ENCODE assay signal across 23 mouse cellular contexts in genomic region chr10:120576886-120577285, GRCm38 (mm10).
DNase-seq lines count a peak whose midpoint lies in the region; ATAC-seq and TF ChIP-seq lines count a peak whose summit lies in the region.
"Had no signal": no experiment of that assay in that cellular context is flagged by ENCODE, and none has a peak within 500 bp of the region (broad histone marks: within the 10 kb centered on the region; RNA-seq: fewer than 3 reads in every experiment).

No protein-coding gene starts in this region.

- no peaks in the 10 kb centered on the region for H3K79me3 ChIP-seq in C2C12 (ENCODE audit: low read depth)

- H3K4me3 ChIP-seq in embryonic facial prominence, embryonic 13.5 days: no peak overlapping the region
- H3K4me3 ChIP-seq in embryonic facial prominence, embryonic 10.5 days: no peak overlapping the region
- H3K4me3 ChIP-seq in C2C12 (ENCODE audit: insufficient read depth, poor library complexity, severe bottlenecking): no peak overlapping the region
- H3K4me3 ChIP-seq in hindbrain, embryonic 12.5 days: no peak overlapping the region
- H3K4me3 ChIP-seq in hindbrain, embryonic 13.5 days: no peak overlapping the region
- H3K4me3 ChIP-seq: forebrain, embryonic 10.5 days; forebrain, embryonic 13.5 days had no signal

- DNase-seq in embryonic facial prominence, embryonic 10.5 days (ENCODE audit: low spot score): no peak
- DNase-seq in lung, postnatal 4 days: no peak
- DNase-seq: adrenal gland, postnatal 14 days; cerebellum, adult 18-20 months; cerebellum, adult 9-10 months; cerebellum, postnatal 14 days; gastrocnemius, postnatal 14 days; heart, adult 11 months had no signal

- peak overlapping the region; percentile 3 for H3ac ChIP-seq in C2C12 (ENCODE audit: control insufficient read depth, insufficient read length, low read depth)

- ATAC-seq in embryonic facial prominence, embryonic 13.5 days (ENCODE audit: insufficient number of reproducible peaks, insufficient read depth, low FRiP score, low TSS enrichment, low read depth): no peak
- peak; percentile 68 for ATAC-seq in common myeloid progenitor, adult 5-6 weeks (replicated peaks; ENCODE audit: low read depth, poor library complexity, severe bottlenecking)
- ATAC-seq in megakaryocyte progenitor cell, adult 5-6 weeks (replicated peaks; ENCODE audit: poor library complexity): 0 out of 2 replicates have a peak, but pooled peaks have one; percentile 26
- no peak for ATAC-seq in hindbrain, embryonic 12.5 days (ENCODE audit: low FRiP score)
- no peak for ATAC-seq in hindbrain, embryonic 13.5 days (ENCODE audit: low FRiP score)
- ATAC-seq: forebrain, embryonic 13.5 days; forebrain, embryonic 16.5 days; hindbrain, postnatal 0 days; inflammation-experienced regulatory T-cells, adult 6 months; intestine, embryonic 16.5 days; Patski had no signal

- 0 out of 2 replicates have a peak overlapping the region, but pooled peaks have one; percentile 4 for H3K27ac ChIP-seq in embryonic facial prominence, embryonic 13.5 days
- H3K27ac ChIP-seq in embryonic facial prominence, embryonic 10.5 days (replicated peaks): no peak overlapping the region; the same call in 1 of the 2 replicates
- no peak overlapping the region for H3K27ac ChIP-seq in hindbrain, embryonic 12.5 days
- no peak overlapping the region for H3K27ac ChIP-seq in hindbrain, embryonic 13.5 days
- H3K27ac ChIP-seq: forebrain, embryonic 10.5 days; forebrain, embryonic 13.5 days; hindbrain, embryonic 14.5 days; hindbrain, postnatal 0 days had no signal

- H3K36me3 ChIP-seq in embryonic facial prominence, embryonic 13.5 days: no peaks in the 10 kb centered on the region
- H3K36me3 ChIP-seq in embryonic facial prominence, embryonic 10.5 days (replicated peaks): no peaks in the 10 kb centered on the region
- H3K36me3 ChIP-seq in C2C12 (ENCODE audit: control insufficient read depth, insufficient read depth): no peaks in the 10 kb centered on the region
- H3K36me3 ChIP-seq in hindbrain, embryonic 12.5 days: no peaks in the 10 kb centered on the region
- H3K36me3 ChIP-seq in hindbrain, embryonic 13.5 days: no peaks in the 10 kb centered on the region
- H3K36me3 ChIP-seq: forebrain, embryonic 10.5 days had no signal

- 54% methylated on average over 5 of the region's 5 CpGs for WGBS in embryonic facial prominence, embryonic 13.5 days
- WGBS in embryonic facial prominence, embryonic 10.5 days: 48% methylated on average over 5 of the region's 5 CpGs
- 55% methylated on average over 5 of the region's 5 CpGs for WGBS in hindbrain, embryonic 12.5 days
- WGBS in hindbrain, embryonic 13.5 days: 70% methylated on average over 5 of the region's 5 CpGs

- no peaks in the 10 kb centered on the region for H3K79me2 ChIP-seq in C2C12 (ENCODE audit: control insufficient read depth, insufficient read depth)

- no peak overlapping the region for H3K9ac ChIP-seq in embryonic facial prominence, embryonic 13.5 days
- H3K9ac ChIP-seq in hindbrain, embryonic 12.5 days: no peak overlapping the region
- no peak overlapping the region for H3K9ac ChIP-seq in hindbrain, embryonic 13.5 days
- H3K9ac ChIP-seq: forebrain, embryonic 13.5 days; hindbrain, embryonic 14.5 days had no signal

- peaks cover 10% of the 10 kb centered on the region; the same call in 1 of the 2 replicates for H3K4me1 ChIP-seq in embryonic facial prominence, embryonic 13.5 days
- H3K4me1 ChIP-seq in embryonic facial prominence, embryonic 10.5 days: peaks cover 31% of the 10 kb centered on the region
- peaks cover 6% of the 10 kb centered on the region for H3K4me1 ChIP-seq in hindbrain, embryonic 12.5 days
- H3K4me1 ChIP-seq in hindbrain, embryonic 13.5 days (replicated peaks): no peaks in the 10 kb centered on the region

- no peaks in the 10 kb centered on the region for H3K9me3 ChIP-seq in embryonic facial prominence, embryonic 13.5 days
- no peaks in the 10 kb centered on the region for H3K9me3 ChIP-seq in embryonic facial prominence, embryonic 10.5 days
- H3K9me3 ChIP-seq in hindbrain, embryonic 12.5 days (replicated peaks): no peaks in the 10 kb centered on the region
- no peaks in the 10 kb centered on the region for H3K9me3 ChIP-seq in hindbrain, embryonic 13.5 days
- H3K9me3 ChIP-seq: forebrain, embryonic 13.5 days had no signal

- H3K4me2 ChIP-seq in embryonic facial prominence, embryonic 13.5 days: no peak overlapping the region
- H3K4me2 ChIP-seq in hindbrain, embryonic 12.5 days (replicated peaks): no peak overlapping the region
- H3K4me2 ChIP-seq in hindbrain, embryonic 13.5 days: no peak overlapping the region
- H3K4me2 ChIP-seq: forebrain, embryonic 13.5 days; heart, embryonic 11.5 days; hindbrain, embryonic 14.5 days had no signal

- no peaks in the 10 kb centered on the region for H3K27me3 ChIP-seq in embryonic facial prominence, embryonic 13.5 days
- H3K27me3 ChIP-seq in embryonic facial prominence, embryonic 10.5 days (replicated peaks; ENCODE audit: low read depth, poor library complexity, severe bottlenecking): no peaks in the 10 kb centered on the region
- no peaks in the 10 kb centered on the region for H3K27me3 ChIP-seq in C2C12 (ENCODE audit: control insufficient read depth, insufficient read depth, insufficient read length)
- H3K27me3 ChIP-seq in hindbrain, embryonic 12.5 days: no peaks in the 10 kb centered on the region
- H3K27me3 ChIP-seq in hindbrain, embryonic 13.5 days: no peaks in the 10 kb centered on the region
- H3K27me3 ChIP-seq: forebrain, embryonic 13.5 days; Patski had no signal

- TF ChIP-seq CTCF in C2C12 (IDR thresholded peaks at IDR 0.05; ENCODE audit: control insufficient read depth, insufficient read depth, insufficient read length): no peak

TF ChIP-seq in C2C12, 6 proteins besides CTCF, POLR2A, EP300 and RAD21:
- TF ChIP-seq MYOG (IDR thresholded peaks at IDR 0.05; ENCODE audit: control insufficient read depth, extremely low read depth, insufficient read length) (no peak), FOSL1 (IDR thresholded peaks at IDR 0.05; ENCODE audit: insufficient read depth, low read length, poor library complexity, severe bottlenecking) (peak; percentile 39), MAX (IDR thresholded peaks at IDR 0.05) (peak; percentile 39), USF1 (IDR thresholded peaks at IDR 0.05; ENCODE audit: low read depth) (no peak)

Comparison
In these comparisons a context has a peak if more than half of its experiments do, and no peak if none do; other contexts are left out.
1. ATAC-seq: peak in common myeloid progenitor, adult 5-6 weeks (single experiment) and megakaryocyte progenitor cell, adult 5-6 weeks (single experiment); none in embryonic facial prominence, embryonic 13.5 days (single experiment), hindbrain, embryonic 12.5 days (single experiment) and hindbrain, embryonic 13.5 days (single experiment).